Mouse (Mus musculus) heart, embryonic 13.5 days (tissue): ENCODE measurements around the gene Ahnak. TPM values are rescaled to one million over a fixed set of nuclear protein-coding genes. Genes with fewer than 3 reads are reported as not detected.
A peak's percentile ranks its signal among the peaks of the same experiment; 100 is the strongest.

ENCODE experiments used
- ATAC-seq: fragments of 200-750 bp; cut with Nextera tagmentation; 2 replicates; pipeline ENCODE4 v1.8.0; 2017; ENCODE audit warnings: moderate TSS enrichment; ENCODE audit not compliant: insufficient number of reproducible peaks, low FRiP score, low TSS enrichment; ENCODE audit errors: extremely low read depth
- H3K27ac ChIP-seq: fragments of 300-500 bp; sonication (generic); replicated peaks from 2 replicates; pipeline ENCODE4 v1.5.1; 2015; ENCODE audit warnings: moderate library complexity, mild to moderate bottlenecking, inconsistent platforms
- H3K27me3 ChIP-seq: fragments of 300-500 bp; sonication (generic); replicated peaks from 2 replicates; pipeline ENCODE4 v1.6.1; 2015; ENCODE audit warnings: mild to moderate bottlenecking, inconsistent platforms
- H3K36me3 ChIP-seq: fragments of 300-500 bp; sonication (generic); 2 replicates; pipeline ENCODE4 v1.6.1; 2015; ENCODE audit warnings: mild to moderate bottlenecking, inconsistent platforms
- H3K4me1 ChIP-seq: fragments of 300-500 bp; sonication (generic); 2 replicates; pipeline ENCODE4 v1.6.1; 2015; ENCODE audit warnings: inconsistent platforms
- H3K4me2 ChIP-seq: fragments of 300-500 bp; sonication (generic); 2 replicates; pipeline ENCODE4 v1.6.1; 2015; ENCODE audit warnings: inconsistent platforms, mild to moderate bottlenecking, moderate library complexity
- H3K4me3 ChIP-seq: fragments of 300-500 bp; sonication (generic); 2 replicates; pipeline ENCODE4 v1.5.1; 2015; ENCODE audit warnings: moderate library complexity, mild to moderate bottlenecking, inconsistent platforms
- H3K9ac ChIP-seq: fragments of 300-500 bp; sonication (generic); 2 replicates; pipeline ENCODE4 v1.6.1; 2015; ENCODE audit warnings: inconsistent platforms, mild to moderate bottlenecking, moderate library complexity
- H3K9me3 ChIP-seq: fragments of 300-500 bp; sonication (generic); 2 replicates; pipeline ENCODE4 v1.6.1; 2016; ENCODE audit warnings: inconsistent platforms
- WGBS: fragments of 180-500 bp; shearing (Covaris S2); methylation state at CpG from one replicate; pipeline ENCODE4 v1.1.7; 2015; ENCODE audit warnings: mixed read lengths; 5-methylcytosine and 5-hydroxymethylcytosine counted together
- polyA plus RNA-seq: library from polyadenylated mRNA; unstranded; fragments of >200 nt; fragmentation: Nextera tagmentation; extraction: Ambion mirVana; gene quantifications from 2 replicates; pipeline ENCODE4 v1.2.1, GENCODE M21; 2015

Ahnak gene
- polyA plus RNA-seq, 1 experiment from 2014 or later: 22.8 TPM

- H3K27me3 ChIP-seq: no peaks in the 10 kb centered on the region
- no peaks in the 10 kb centered on the region for H3K9me3 ChIP-seq
- no peak overlapping the region for H3K4me2 ChIP-seq
- WGBS: 73% methylated on average over 4 of the region's 4 CpGs
- H3K36me3 ChIP-seq: no peaks in the 10 kb centered on the region
- H3K4me1 ChIP-seq: peaks cover 8% of the 10 kb centered on the region; the same call in 1 of the 2 replicates
- H3K27ac ChIP-seq: no peak overlapping the region
- no peak for ATAC-seq
- H3K9ac ChIP-seq: no peak overlapping the region
- no peak overlapping the region for H3K4me3 ChIP-seq
Observed at GRCm38 (mm10) chr19:9058944-9059343, 69.9 kb downstream of the Ahnak start.

GRCm38 (mm10) chr19:9059391-9059790, 70.3 kb downstream of the Ahnak start:
- Histone ChIP-seq H3K9ac (no peak overlapping the region), H3K4me3 (no peak overlapping the region), H3K27ac (no peak overlapping the region), H3K9me3 (no peaks in the 10 kb centered on the region), H3K36me3 (no peaks in the 10 kb centered on the region), H3K4me1 (peaks cover 6% of the 10 kb centered on the region; the same call in 1 of the 2 replicates), H3K27me3 (no peaks in the 10 kb centered on the region), H3K4me2 (no peak overlapping the region)
- WGBS: 73% methylated on average over 7 of the region's 7 CpGs
- ATAC-seq: no peak

DNA sequence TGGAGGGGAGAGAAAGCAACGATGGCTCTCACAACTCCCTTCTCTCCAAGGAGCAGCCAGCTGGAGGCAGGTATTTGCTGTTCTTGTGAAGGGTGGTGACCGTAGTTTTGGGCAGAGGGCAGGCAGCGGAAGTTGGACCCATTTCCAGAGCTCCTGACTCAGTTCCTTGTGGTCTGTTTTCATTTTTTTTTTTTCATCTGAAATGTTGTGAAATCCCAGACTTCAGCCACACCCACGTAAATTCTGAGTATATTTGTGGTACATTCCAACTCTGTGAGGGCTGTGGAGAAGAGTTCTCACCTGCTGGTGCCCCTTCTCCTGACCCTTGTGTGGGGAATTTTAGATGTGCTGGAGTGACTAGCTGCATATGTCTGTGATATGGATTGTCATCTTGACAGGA, 71.0 kb downstream of the Ahnak start:
- no peak overlapping the region for H3K4me2 ChIP-seq
- 79% methylated on average over 4 of the region's 4 CpGs for WGBS
- H3K27ac ChIP-seq: no peak overlapping the region
- no peaks in the 10 kb centered on the region for H3K36me3 ChIP-seq
- no peak for ATAC-seq
- peaks cover 6% of the 10 kb centered on the region; the same call in 1 of the 2 replicates for H3K4me1 ChIP-seq
- H3K9ac ChIP-seq: no peak overlapping the region
- no peaks in the 10 kb centered on the region for H3K27me3 ChIP-seq
- no peaks in the 10 kb centered on the region for H3K9me3 ChIP-seq
- H3K4me3 ChIP-seq: no peak overlapping the region

GRCm38 (mm10) chr19:9061221-9061893, 72.3 kb downstream of the Ahnak start:
- no peak for ATAC-seq
- H3K27ac ChIP-seq: no peak overlapping the region
- H3K4me3 ChIP-seq: no peak overlapping the region
- H3K4me1 ChIP-seq: peaks cover 16% of the 10 kb centered on the region
- no peaks in the 10 kb centered on the region for H3K9me3 ChIP-seq
- H3K27me3 ChIP-seq: no peaks in the 10 kb centered on the region
- no peak overlapping the region for H3K4me2 ChIP-seq
- H3K36me3 ChIP-seq: no peaks in the 10 kb centered on the region
- no peak overlapping the region for H3K9ac ChIP-seq
- 83% methylated on average over 8 of the region's 8 CpGs for WGBS

GRCm38 (mm10) chr19:9062822-9063221, 73.7 kb downstream of the Ahnak start:
- no peak for ATAC-seq
- WGBS: 82% methylated on average over 2 of the region's 2 CpGs

DNA sequence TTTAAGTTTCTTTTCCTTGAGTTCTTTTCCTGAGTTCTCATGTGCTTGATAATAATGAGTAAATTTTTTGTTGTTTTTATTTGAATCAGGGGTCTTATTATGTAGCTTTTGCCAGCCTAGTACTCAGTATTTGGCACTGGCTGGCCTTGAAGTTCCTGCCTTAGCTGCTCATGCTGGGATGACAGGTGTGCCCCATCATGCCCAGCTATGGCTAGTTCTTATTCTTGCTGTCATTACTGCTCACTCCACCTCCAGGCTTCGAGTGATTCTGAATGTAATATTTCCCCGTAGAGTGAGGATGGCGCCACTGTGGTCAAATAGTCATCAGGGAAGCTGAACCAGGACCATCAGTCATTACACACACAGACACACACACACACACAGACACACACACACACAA, 74.7 kb downstream of the Ahnak start:
- Histone ChIP-seq H3K36me3 (no peaks in the 10 kb centered on the region), H3K4me2 (no peak overlapping the region), H3K9ac (no peak overlapping the region), H3K4me1 (peaks cover 22% of the 10 kb centered on the region), H3K27me3 (no peaks in the 10 kb centered on the region), H3K4me3 (no peak overlapping the region), H3K9me3 (no peaks in the 10 kb centered on the region), H3K27ac (no peak overlapping the region)
- WGBS: 83% methylated on average over 3 of the region's 3 CpGs
- no peak for ATAC-seq

More at GRCm38 (mm10) chr19:9062822-9063221, 73.7 kb downstream of the Ahnak start:
- H3K4me2 ChIP-seq: no peak overlapping the region
- peaks cover 19% of the 10 kb centered on the region for H3K4me1 ChIP-seq
- no peak overlapping the region for H3K9ac ChIP-seq
- H3K36me3 ChIP-seq: no peaks in the 10 kb centered on the region
- no peaks in the 10 kb centered on the region for H3K27me3 ChIP-seq
- no peak overlapping the region for H3K27ac ChIP-seq
- no peak overlapping the region for H3K4me3 ChIP-seq
- no peaks in the 10 kb centered on the region for H3K9me3 ChIP-seq

GRCm38 (mm10) chr19:9065621-9066561, 76.8 kb downstream of the Ahnak start:
- Histone ChIP-seq H3K4me1 (peaks cover 38% of the 10 kb centered on the region), H3K27ac (no peak overlapping the region; the same call in 1 of the 2 replicates), H3K9ac (no peak overlapping the region), H3K36me3 (no peaks in the 10 kb centered on the region), H3K9me3 (no peaks in the 10 kb centered on the region), H3K27me3 (no peaks in the 10 kb centered on the region), H3K4me2 (no peak overlapping the region), H3K4me3 (no peak overlapping the region)
- 54% methylated on average over 9 of the region's 9 CpGs for WGBS
- ATAC-seq: no peak

DNA sequence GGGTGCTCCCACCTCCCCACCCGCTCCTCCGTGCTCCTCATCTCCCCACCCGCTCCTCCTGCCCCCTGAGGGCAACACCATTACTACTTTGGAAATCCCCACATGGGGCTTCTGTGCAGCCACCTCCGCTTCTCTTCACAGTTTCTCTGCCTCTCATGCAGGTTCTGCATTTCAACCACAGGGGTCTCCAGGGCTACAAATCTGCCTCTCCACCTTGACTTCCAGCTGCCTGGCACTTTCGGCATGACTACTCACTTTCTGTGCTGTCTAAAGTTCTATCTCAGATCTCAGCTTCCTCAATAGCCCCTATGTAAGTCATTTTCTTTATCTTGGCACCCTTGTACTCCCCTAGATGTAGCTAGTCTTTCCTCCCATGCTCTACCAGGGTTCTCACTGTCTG, 78.2 kb downstream of the Ahnak start:
- ATAC-seq: no peak
- Histone ChIP-seq H3K9me3 (no peaks in the 10 kb centered on the region), H3K4me1 (peaks cover 46% of the 10 kb centered on the region), H3K27me3 (no peaks in the 10 kb centered on the region), H3K36me3 (no peaks in the 10 kb centered on the region), H3K9ac (no peak overlapping the region), H3K27ac (no peak overlapping the region), H3K4me3 (no peak overlapping the region), H3K4me2 (no peak overlapping the region)
- WGBS: 67% methylated on average over 5 of the region's 5 CpGs

GRCm38 (mm10) chr19:9069687-9070307, 80.7 kb downstream of the Ahnak start:
- H3K4me2 ChIP-seq: no peak overlapping the region
- peak overlapping the region; percentile 88 for H3K27ac ChIP-seq
- no peaks in the 10 kb centered on the region for H3K27me3 ChIP-seq
- H3K36me3 ChIP-seq: no peaks in the 10 kb centered on the region
- peaks cover 62% of the 10 kb centered on the region for H3K4me1 ChIP-seq
- no peak overlapping the region for H3K4me3 ChIP-seq
- H3K9ac ChIP-seq: no peak overlapping the region
- WGBS: 52% methylated on average over 8 of the region's 8 CpGs
- no peaks in the 10 kb centered on the region for H3K9me3 ChIP-seq
- no peak for ATAC-seq

- Histone ChIP-seq H3K4me1 (peaks cover 67% of the 10 kb centered on the region), H3K4me2 (no peak overlapping the region), H3K27ac (peak overlapping the region; percentile 88), H3K9me3 (no peaks in the 10 kb centered on the region), H3K36me3 (no peaks in the 10 kb centered on the region), H3K4me3 (no peak overlapping the region), H3K9ac (no peak overlapping the region), H3K27me3 (no peaks in the 10 kb centered on the region)
- no peak for ATAC-seq
- 75% methylated on average over 2 of the region's 2 CpGs for WGBS
Observed at GRCm38 (mm10) chr19:9070316-9070715, 81.2 kb downstream of the Ahnak start.

- Histone ChIP-seq H3K36me3 (no peaks in the 10 kb centered on the region), H3K4me2 (peak overlapping the region; percentile 22), H3K27me3 (no peaks in the 10 kb centered on the region), H3K9ac (peak overlapping the region; percentile 17; the same call in 1 of the 2 replicates), H3K27ac (peak overlapping the region; percentile 88), H3K4me3 (no peak overlapping the region), H3K4me1 (peaks cover 55% of the 10 kb centered on the region), H3K9me3 (no peaks in the 10 kb centered on the region)
- ATAC-seq: peak; percentile 48; the same call in 1 of the 2 replicates
- 34% methylated on average over 7 of the region's 7 CpGs for WGBS
Observed at GRCm38 (mm10) chr19:9071456-9072156, 82.5 kb downstream of the Ahnak start.
